Mouse (Mus musculus) MEL (cell line): ENCODE measurements around the gene Slc2a2. TPM values are rescaled to one million over a fixed set of nuclear protein-coding genes. Genes with fewer than 3 reads are reported as not detected.

Experiments used
- DNase-seq: peaks from one replicate; pipeline ENCODE4 v3.0.0; 2011; ENCODE audit warnings: low read depth, low spot score
- H3K27ac ChIP-seq: 2 replicates; pipeline ENCODE4 v1.5.1; 2012; ENCODE audit warnings: low read depth, mild to moderate bottlenecking, control low read depth, low read length, moderate library complexity; ENCODE audit not compliant: control insufficient read depth
- H3K27me3 ChIP-seq, 2 experiments: fragments of 150-350 bp in 1 of 2; sonication (generic) in 1 of 2; 2 replicates each; pipeline ENCODE4 v1.6.1; 2012; ENCODE audit warnings: low read length in 2 of 2, mild to moderate bottlenecking in 2 of 2, improper control_type of control experiment in 1 of 2, moderate library complexity in 1 of 2; ENCODE audit not compliant: insufficient read depth in 2 of 2, control insufficient read depth in 1 of 2
- H3K36me3 ChIP-seq, 2 experiments: 2 replicates each; pipeline ENCODE4 v1.6.1; 2012 to 2014; ENCODE audit warnings: low read length in 2 of 2, improper control_type of control experiment in 1 of 2, inconsistent platforms in 1 of 2, mild to moderate bottlenecking in 1 of 2; ENCODE audit not compliant: insufficient read depth in 2 of 2, control insufficient read depth in 1 of 2
- H3K4me1 ChIP-seq, 2 experiments: fragments of 150-350 bp in 1 of 2; sonication (generic) in 1 of 2; 2 replicates each; pipeline ENCODE4 v1.6.1; 2012; ENCODE audit warnings: low read length in 2 of 2, improper control_type of control experiment in 1 of 2, mild to moderate bottlenecking in 1 of 2; ENCODE audit not compliant: insufficient read depth in 2 of 2, control insufficient read depth in 1 of 2
- H3K4me3 ChIP-seq, 2 experiments: fragments of 150-350 bp in 1 of 2; sonication (generic) in 1 of 2; 2 replicates each; pipeline ENCODE4 v1.5.1; 2012; ENCODE audit warnings: low read depth in 2 of 2, low read length in 2 of 2, mild to moderate bottlenecking in 2 of 2, moderate library complexity in 2 of 2, control low read depth in 1 of 2, improper control_type of control experiment in 1 of 2; ENCODE audit not compliant: control insufficient read depth in 1 of 2, insufficient read depth in 1 of 2
- H3K79me2 ChIP-seq: 2 replicates; pipeline ENCODE4 v1.6.1; 2012; ENCODE audit warnings: mild to moderate bottlenecking, low read length, moderate library complexity; ENCODE audit not compliant: control insufficient read depth, poor library complexity, insufficient read depth
- H3K9ac ChIP-seq: 2 replicates; pipeline ENCODE4 v1.6.1; 2012; ENCODE audit warnings: low read depth, mild to moderate bottlenecking, control low read depth, low read length, moderate library complexity; ENCODE audit not compliant: control insufficient read depth, poor library complexity, severe bottlenecking
- H3K9me3 ChIP-seq: fragments of 150-350 bp; sonication (generic); replicated peaks from 2 replicates; pipeline ENCODE4 v1.6.1; 2012; ENCODE audit warnings: mild to moderate bottlenecking, low read length, improper control_type of control experiment, moderate library complexity; ENCODE audit not compliant: insufficient read depth
- CHD1 ChIP-seq: IDR thresholded peaks from 2 replicates; pipeline ENCODE4 v1.6.1; 2012; ENCODE audit warnings: low read depth, mild to moderate bottlenecking, inconsistent platforms, low read length, improper control_type of control experiment
- CHD2 ChIP-seq: IDR thresholded peaks from 2 replicates; pipeline ENCODE4 v1.6.1; 2011; ENCODE audit warnings: low read length, improper control_type of control experiment
- CTCF ChIP-seq, 3 experiments: IDR thresholded peaks in 2 of 3; conservative IDR thresholded peaks in 1 of 3; 2 replicates each; pipeline ENCODE4 v1.5.1; 2011 to 2012; ENCODE audit warnings: low read length in 3 of 3, low read depth in 2 of 3, mild to moderate bottlenecking in 2 of 3, improper control_type of control experiment in 1 of 3, inconsistent platforms in 1 of 3, mixed read lengths in 1 of 3, moderate library complexity in 1 of 3; ENCODE audit not compliant: control insufficient read depth in 1 of 3, insufficient read depth in 1 of 3, poor library complexity in 1 of 3, severe bottlenecking in 1 of 3
- E2F4 ChIP-seq: IDR thresholded peaks from 2 replicates; pipeline ENCODE4 v1.6.1; 2011; ENCODE audit warnings: low read depth, low read length, improper control_type of control experiment, borderline replicate concordance
- ELF1 ChIP-seq: IDR thresholded peaks from 2 replicates; pipeline ENCODE4 v1.6.1; 2014; ENCODE audit warnings: low read depth, mild to moderate bottlenecking, inconsistent platforms, low read length, improper control_type of control experiment, moderate library complexity
- EP300 ChIP-seq, 2 experiments: IDR thresholded peaks; 2 replicates each; pipeline ENCODE4 v1.6.1; 2011; ENCODE audit warnings: improper control_type of control experiment in 2 of 2, low read length in 2 of 2, low read depth in 1 of 2, mild to moderate bottlenecking in 1 of 2
- ETS1 ChIP-seq: IDR thresholded peaks from 2 replicates; pipeline ENCODE4 v1.6.1; 2012; ENCODE audit warnings: low read depth, mild to moderate bottlenecking, inconsistent platforms, low read length, improper control_type of control experiment, moderate library complexity
- GATA1 ChIP-seq: IDR thresholded peaks from 2 replicates; pipeline ENCODE4 v1.6.1; 2011; ENCODE audit warnings: low read depth, low read length, improper control_type of control experiment
- HCFC1 ChIP-seq: IDR thresholded peaks from 2 replicates; pipeline ENCODE4 v1.6.1; 2012; ENCODE audit warnings: low read depth, mild to moderate bottlenecking, inconsistent platforms, low read length, improper control_type of control experiment, moderate library complexity
- JUND ChIP-seq: IDR thresholded peaks from 2 replicates; pipeline ENCODE4 v1.6.1; 2011; ENCODE audit warnings: low read depth, mild to moderate bottlenecking, improper control_type of control experiment, low read length
- MEF2A ChIP-seq: IDR thresholded peaks from 2 replicates; pipeline ENCODE4 v1.6.1; 2014; ENCODE audit warnings: low read depth, mild to moderate bottlenecking, inconsistent platforms, low read length, improper control_type of control experiment; ENCODE audit not compliant: poor library complexity, insufficient replicate concordance, severe bottlenecking; ENCODE audit errors: extremely low read depth
- MXI1 ChIP-seq: IDR thresholded peaks from 2 replicates; pipeline ENCODE4 v1.6.1; 2011; ENCODE audit warnings: mild to moderate bottlenecking, low read depth, low read length, improper control_type of control experiment
- MYB ChIP-seq: IDR thresholded peaks from 2 replicates; pipeline ENCODE4 v1.6.1; 2011; ENCODE audit warnings: mild to moderate bottlenecking, low read depth, low read length, improper control_type of control experiment
- MYC ChIP-seq: IDR thresholded peaks from 2 replicates; pipeline ENCODE4 v1.6.1; 2011; ENCODE audit warnings: low read depth, mild to moderate bottlenecking, low read length, improper control_type of control experiment, moderate library complexity
- POLR2AphosphoS5 ChIP-seq: IDR thresholded peaks from 2 replicates; pipeline ENCODE4 v1.6.1; 2012; ENCODE audit warnings: low read depth, borderline replicate concordance, mild to moderate bottlenecking, inconsistent platforms, low read length, moderate library complexity, mixed read lengths
- SIN3A ChIP-seq: IDR thresholded peaks from 2 replicates; pipeline ENCODE4 v1.6.1; 2012; ENCODE audit warnings: low read length, improper control_type of control experiment, inconsistent platforms
- SMC3 ChIP-seq: IDR thresholded peaks from 2 replicates; pipeline ENCODE4 v1.6.1; 2011; ENCODE audit warnings: low read depth, low read length, improper control_type of control experiment
- TAL1 ChIP-seq: IDR thresholded peaks from 2 replicates; pipeline ENCODE4 v1.6.1; 2012; ENCODE audit warnings: mild to moderate bottlenecking, inconsistent platforms, low read length, moderate library complexity, mixed read lengths
- TCF12 ChIP-seq: IDR thresholded peaks from 2 replicates; pipeline ENCODE4 v1.6.1; 2014; ENCODE audit warnings: low read depth, mild to moderate bottlenecking, inconsistent platforms, low read length, improper control_type of control experiment, moderate library complexity
- ZC3H11A ChIP-seq: IDR thresholded peaks from 2 replicates; pipeline ENCODE4 v1.6.1; 2012; ENCODE audit warnings: low read depth, mild to moderate bottlenecking, inconsistent platforms, low read length, improper control_type of control experiment
- ZKSCAN1 ChIP-seq: IDR thresholded peaks from 2 replicates; pipeline ENCODE4 v1.6.1; 2012; ENCODE audit warnings: low read depth, mild to moderate bottlenecking, inconsistent platforms, low read length, improper control_type of control experiment, moderate library complexity
- ZMIZ1 ChIP-seq: IDR thresholded peaks from 2 replicates; pipeline ENCODE4 v1.6.1; 2012; ENCODE audit warnings: low read depth, mild to moderate bottlenecking, inconsistent platforms, low read length, improper control_type of control experiment, moderate library complexity
- polyA plus RNA-seq, 2 experiments: library from polyadenylated mRNA; stranded (reverse) in 1 of 2; unstranded in 1 of 2; fragments of >175 nt in 1 of 2; fragments of >200 nt in 1 of 2; gene quantifications; 2 replicates each; pipeline versions ENCODE4 v1.2.1 to v1.2.4; 2012; ENCODE audit warnings: low replicate concordance in 2 of 2, low read depth in 1 of 2; ENCODE audit not compliant: insufficient read length in 2 of 2, insufficient read depth in 1 of 2, missing spikeins in 1 of 2
- total RNA-seq: library from RNA; depleted of rRNA; stranded (reverse); fragments of 300-350 nt; gene quantifications from 2 replicates; pipeline ENCODE4 v1.2.3, GENCODE M21; 2012

Slc2a2 gene
- total and polyA plus RNA-seq, 3 experiments, result 0.77 to 1.1 TPM; not detected in 1

DNA sequence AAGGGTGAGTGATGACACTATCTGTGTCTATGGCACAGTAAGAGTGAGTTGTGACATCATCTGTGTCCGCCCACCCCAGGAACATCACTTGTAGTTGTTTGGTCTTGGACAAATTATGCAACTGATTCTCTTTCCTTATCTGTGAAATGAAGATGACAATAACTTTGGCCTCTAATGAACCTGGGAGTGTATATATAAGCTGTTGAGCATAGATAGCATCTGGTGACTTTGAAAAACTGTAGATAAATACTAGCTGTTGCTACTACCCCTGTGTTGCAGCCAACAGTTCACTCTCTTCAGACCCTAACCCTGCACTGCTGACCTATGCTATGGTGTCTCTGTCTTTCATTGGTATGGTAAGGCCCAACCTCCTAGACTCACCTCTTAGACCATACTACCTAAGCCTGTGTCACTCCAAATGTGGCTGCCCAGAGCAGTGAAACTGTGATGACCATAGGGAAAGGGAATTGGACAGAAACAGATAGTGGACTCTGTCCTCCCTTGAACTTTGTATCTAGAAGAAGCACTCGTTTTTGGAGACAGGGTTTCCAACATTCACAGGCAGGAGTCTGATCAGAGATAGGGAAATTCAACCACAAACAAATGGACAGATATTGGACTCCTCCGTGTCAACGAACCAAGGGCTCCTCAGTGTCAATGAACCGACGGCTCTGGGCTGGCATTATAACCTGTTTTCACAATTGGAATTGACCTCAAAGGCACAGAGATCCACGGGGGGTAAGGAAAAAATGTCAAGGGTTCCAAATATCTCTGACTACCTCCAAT lies 16.4 kb downstream of the Slc2a2 start:
- TF ChIP-seq MEF2A, result no peak
- no peak for TF ChIP-seq GATA1
- no peak for TF ChIP-seq ETS1
- no peak for TF ChIP-seq ELF1
- peak; percentile 12 for DNase-seq
- no peak overlapping the region for H3K9ac ChIP-seq
- no peak overlapping the region for H3K4me3 ChIP-seq
- H3K4me1 ChIP-seq, result no peaks in the 10 kb centered on the region
- H3K79me2 ChIP-seq, result no peaks in the 10 kb centered on the region
- peaks cover 0 to 2% of the 10 kb centered on the region in 2 experiments; a peak in 1 of 4 replicates for H3K36me3 ChIP-seq
- H3K27me3 ChIP-seq, result no peaks in the 10 kb centered on the region
- H3K27ac ChIP-seq, result no peak overlapping the region
- H3K9me3 ChIP-seq, result no peaks in the 10 kb centered on the region

DNA sequence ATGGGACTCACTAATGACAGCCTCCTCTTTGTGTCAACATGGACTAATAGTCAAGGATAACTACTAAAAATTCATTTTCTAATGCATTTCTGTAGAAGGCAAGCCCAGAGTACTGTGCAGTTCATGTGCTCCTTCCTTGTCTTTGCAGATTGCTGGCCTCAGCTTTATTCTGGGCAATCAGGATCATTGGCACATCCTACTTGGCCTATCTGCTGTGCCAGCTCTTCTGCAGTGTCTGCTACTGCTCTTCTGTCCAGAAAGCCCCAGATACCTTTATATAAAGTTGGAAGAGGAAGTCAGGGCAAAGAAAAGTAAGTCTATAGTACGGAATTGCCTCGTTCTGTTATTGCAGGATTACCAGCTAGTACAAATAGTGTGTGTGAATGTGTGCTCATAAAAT lies 20.8 kb downstream of the Slc2a2 start:
- no peak for DNase-seq
- no peaks in the 10 kb centered on the region for H3K4me1 ChIP-seq
- H3K9ac ChIP-seq, result no peak overlapping the region
- no peaks in the 10 kb centered on the region for H3K79me2 ChIP-seq
- no peak overlapping the region for H3K27ac ChIP-seq
- no peaks in the 10 kb centered on the region for H3K27me3 ChIP-seq
- peaks cover 0 to 2% of the 10 kb centered on the region in 2 experiments; a peak in 1 of 4 replicates for H3K36me3 ChIP-seq
- H3K4me3 ChIP-seq, result no peak overlapping the region
- no peak for TF ChIP-seq EP300 (IDR thresholded peaks at IDR 0.05; ENCODE audit: low read depth in 1 of 2, low read length in 2 of 2)
- no peak for TF ChIP-seq ZC3H11A
- no peak for TF ChIP-seq SMC3
- TF ChIP-seq ZMIZ1, result no peak
- no peak for TF ChIP-seq JUND
- TF ChIP-seq SIN3A, result no peak
- TF ChIP-seq MYB, result no peak
- TF ChIP-seq MYC, result no peak
- no peak for TF ChIP-seq POLR2AphosphoS5
- TF ChIP-seq TCF12, result no peak
- TF ChIP-seq MXI1, result no peak
- TF ChIP-seq ZKSCAN1, result no peak
- no peak for TF ChIP-seq CHD1
- no peak for TF ChIP-seq ELF1
- TF ChIP-seq TAL1, result no peak
- no peak for TF ChIP-seq CHD2
- no peak for TF ChIP-seq CTCF (IDR thresholded peaks at IDR 0.05 in 2 of 3, conservative IDR thresholded peaks at IDR 0.05 in 1 of 3; ENCODE audit: control insufficient read depth in 1 of 3, insufficient read depth in 1 of 3, low read depth in 2 of 3, low read length in 3 of 3, poor library complexity in 1 of 3, severe bottlenecking in 1 of 3)
- no peak for TF ChIP-seq HCFC1
- no peak for TF ChIP-seq E2F4
- no peaks in the 10 kb centered on the region for H3K9me3 ChIP-seq
